Mouse (Mus musculus): ENCODE measurements around the gene Eno1.

GRCm38 (mm10) chr4:150211930-150212552 is 24.5 kb upstream of the Eno1 start:
- TF ChIP-seq CTCF (IDR thresholded peaks at IDR 0.05; ENCODE audit: low read depth, low read length) = no peak
- TF ChIP-seq POLR2A (IDR thresholded peaks at IDR 0.05; ENCODE audit: extremely low read depth, insufficient read depth, low read length) = no peak

Data from liver, adult 2 months (tissue).